In genomic region chr13:73505686-73506467, GRCm38 (mm10) we compare ENCODE assay signal across 9 mouse cellular contexts. TPM values are rescaled to one million over a fixed set of nuclear protein-coding genes. Genes with fewer than 3 reads are reported as not detected.
DNase-seq lines count a peak whose midpoint lies in the region; ATAC-seq and TF ChIP-seq lines count a peak whose summit lies in the region.
"Had no signal": no experiment of that assay in that cellular context is flagged by ENCODE, and none has a peak within 500 bp of the region (broad histone marks: within the 10 kb centered on the region; RNA-seq: fewer than 3 reads in every experiment).

No protein-coding gene starts in this region.

- no peaks in the 10 kb centered on the region for H3K4me1 ChIP-seq in bone marrow, adult 2 months (ENCODE audit: control insufficient read depth, insufficient read depth, low read length)
- peaks cover 4% of the 10 kb centered on the region for H3K4me1 ChIP-seq in heart, embryonic 11.5 days (ENCODE audit: control insufficient read depth, insufficient read depth, low read length)
- H3K4me1 ChIP-seq in kidney, embryonic 16.5 days (ENCODE audit: insufficient read depth, low read length), result no peaks in the 10 kb centered on the region
- H3K4me1 ChIP-seq in liver, embryonic 11.5 days (replicated peaks; ENCODE audit: control insufficient read depth, insufficient read depth, low read length), result peaks cover 6% of the 10 kb centered on the region
- no peaks in the 10 kb centered on the region for H3K4me1 ChIP-seq in neural tube, embryonic 12.5 days
- H3K4me1 ChIP-seq: embryonic facial prominence, embryonic 12.5 days had no signal

- H3K9ac ChIP-seq in heart, embryonic 11.5 days (ENCODE audit: low read depth, low read length), result no peak overlapping the region
- no peak overlapping the region for H3K9ac ChIP-seq in kidney, embryonic 16.5 days (replicated peaks; ENCODE audit: low read length)
- H3K9ac ChIP-seq in liver, embryonic 11.5 days (ENCODE audit: low read depth, low read length), result no peak overlapping the region
- no peak overlapping the region for H3K9ac ChIP-seq in neural tube, embryonic 12.5 days
- H3K9ac ChIP-seq: embryonic facial prominence, embryonic 12.5 days had no signal

- H3K27me3 ChIP-seq in heart, embryonic 11.5 days (ENCODE audit: control insufficient read depth, insufficient read depth, low read length), result no peaks in the 10 kb centered on the region
- H3K27me3 ChIP-seq in kidney, embryonic 16.5 days (ENCODE audit: insufficient read depth, low read length), result no peaks in the 10 kb centered on the region
- H3K27me3 ChIP-seq in liver, embryonic 11.5 days (replicated peaks; ENCODE audit: control insufficient read depth, insufficient read depth, low read length), result no peaks in the 10 kb centered on the region
- H3K27me3 ChIP-seq in neural tube, embryonic 12.5 days (replicated peaks), result no peaks in the 10 kb centered on the region
- H3K27me3 ChIP-seq: embryonic facial prominence, embryonic 12.5 days had no signal

- no peak for TF ChIP-seq POLR2A in bone marrow, adult 2 months (IDR thresholded peaks at IDR 0.05; ENCODE audit: borderline replicate concordance, control insufficient read depth, low read depth, low read length)

- no peak overlapping the region for H3K4me3 ChIP-seq in bone marrow, adult 2 months (replicated peaks; ENCODE audit: control insufficient read depth, low read depth, low read length)
- no peak overlapping the region for H3K4me3 ChIP-seq in heart, embryonic 11.5 days (ENCODE audit: low read depth, low read length)
- H3K4me3 ChIP-seq in kidney, embryonic 16.5 days (ENCODE audit: low read length), result no peak overlapping the region
- no peak overlapping the region for H3K4me3 ChIP-seq in liver, embryonic 11.5 days (ENCODE audit: low read depth, low read length)
- H3K4me3 ChIP-seq in neural tube, embryonic 12.5 days, result no peak overlapping the region
- H3K4me3 ChIP-seq: embryonic facial prominence, embryonic 12.5 days had no signal

- H3K36me3 ChIP-seq in heart, embryonic 11.5 days (ENCODE audit: control insufficient read depth, insufficient read depth, low read length), result peaks cover 10% of the 10 kb centered on the region
- peaks cover 29% of the 10 kb centered on the region for H3K36me3 ChIP-seq in kidney, embryonic 16.5 days (ENCODE audit: insufficient read depth, low read length)
- H3K36me3 ChIP-seq in liver, embryonic 11.5 days (ENCODE audit: control insufficient read depth, insufficient read depth, low read length), result peaks cover 38% of the 10 kb centered on the region
- peaks cover 38% of the 10 kb centered on the region for H3K36me3 ChIP-seq in neural tube, embryonic 12.5 days

- ATAC-seq in erythroblast, adult 5-6 weeks (replicated peaks; ENCODE audit: low FRiP score, poor library complexity, severe bottlenecking), result peak; percentile 61; the same call in 1 of the 2 replicates
- ATAC-seq in heart, embryonic 11.5 days (replicated peaks; ENCODE audit: insufficient number of reproducible peaks, low FRiP score, low TSS enrichment), result peak; percentile 47; the same call in 1 of the 2 replicates
- ATAC-seq in kidney, embryonic 16.5 days (ENCODE audit: low FRiP score, low TSS enrichment), result peak; percentile 75
- ATAC-seq in liver, embryonic 11.5 days (replicated peaks; ENCODE audit: low FRiP score), result peak; percentile 64
- peak; percentile 74 for ATAC-seq in neural tube, embryonic 12.5 days (ENCODE audit: low FRiP score, low read depth)

- 74% methylated on average over 7 of the region's 7 CpGs for WGBS in bone marrow, adult 2 months
- 66% methylated on average over 7 of the region's 7 CpGs for WGBS in heart, embryonic 11.5 days (ENCODE audit: insufficient replicate concordance)
- 62% methylated on average over 7 of the region's 7 CpGs for WGBS in kidney, embryonic 16.5 days
- 70% methylated on average over 7 of the region's 7 CpGs for whole genome bisulfite sequencing in liver, embryonic 11.5 days
- 66% methylated on average over 7 of the region's 7 CpGs for WGBS in neural tube, embryonic 12.5 days

- no peaks in the 10 kb centered on the region for H3K9me3 ChIP-seq in heart, embryonic 11.5 days (replicated peaks; ENCODE audit: control insufficient read depth, low read length)
- H3K9me3 ChIP-seq in kidney, embryonic 16.5 days (ENCODE audit: low read length), result no peaks in the 10 kb centered on the region
- no peaks in the 10 kb centered on the region for H3K9me3 ChIP-seq in liver, embryonic 11.5 days (ENCODE audit: control insufficient read depth, low read length)
- H3K9me3 ChIP-seq in neural tube, embryonic 12.5 days, result no peaks in the 10 kb centered on the region
- H3K9me3 ChIP-seq: embryonic facial prominence, embryonic 12.5 days had no signal

- H3K4me2 ChIP-seq in heart, embryonic 11.5 days, result no peak overlapping the region
- no peak overlapping the region for H3K4me2 ChIP-seq in kidney, embryonic 16.5 days (replicated peaks; ENCODE audit: low read depth, low read length)
- no peak overlapping the region for H3K4me2 ChIP-seq in liver, embryonic 11.5 days
- no peak overlapping the region for H3K4me2 ChIP-seq in neural tube, embryonic 12.5 days (replicated peaks)
- H3K4me2 ChIP-seq: embryonic facial prominence, embryonic 12.5 days had no signal

- TF ChIP-seq CTCF in bone marrow, adult 2 months (IDR thresholded peaks at IDR 0.05; ENCODE audit: control insufficient read depth, insufficient read depth, low read length), result peak; percentile 91

- H3K27ac ChIP-seq in bone marrow, adult 2 months (ENCODE audit: control insufficient read depth, insufficient read depth, low read depth, low read length, poor library complexity), result no peak overlapping the region
- no peak overlapping the region for H3K27ac ChIP-seq in heart, embryonic 11.5 days (ENCODE audit: low read depth, low read length)
- H3K27ac ChIP-seq in kidney, embryonic 16.5 days (ENCODE audit: low read length), result no peak overlapping the region
- H3K27ac ChIP-seq in liver, embryonic 11.5 days (ENCODE audit: low read depth, low read length), result no peak overlapping the region
- H3K27ac ChIP-seq in neural tube, embryonic 12.5 days, result no peak overlapping the region
- H3K27ac ChIP-seq: embryonic facial prominence, embryonic 12.5 days had no signal

- DNase-seq in CD4-positive helper T cell, adult 2 months (ENCODE audit: low read depth, low spot score), result peak; percentile 76
- DNase-seq in liver, embryonic 11.5 days (ENCODE audit: low spot score), result peak; percentile 65
- peak; percentile 52 for DNase-seq in telencephalon, adult 2 months (ENCODE audit: low read depth, low spot score)

RNA-seq across cellular contexts. Expression of gene Slc6a3, which starts 30.7 kb away (rescaled TPM):
- polyA plus RNA-seq in bone marrow, adult 2 months (2011; ENCODE audit: insufficient read depth, insufficient read length, low replicate concordance, missing spikeins), result 1.2 and 2.9 TPM in 2 replicates
- not detected in 2 replicates for total RNA-seq in erythroblast, adult 5-6 weeks (2015; ENCODE audit: low replicate concordance)
- 0.17 and 0.28 TPM in 2 replicates for total RNA-seq in erythroblast, adult 5-6 weeks (2017; ENCODE audit: low replicate concordance)
- 0.28 TPM in 1 of 2 replicates, not detected in the other for polyA plus RNA-seq in heart, embryonic 11.5 days (2014; fragmentation: Nextera tagmentation; extraction: Ambion mirVana)
- polyA plus RNA-seq in kidney, embryonic 16.5 days (2015; fragmentation: Nextera tagmentation; extraction: Ambion mirVana), result 0.08 and 0.14 TPM in 2 replicates
- polyA plus RNA-seq in liver, embryonic 11.5 days (2014; fragmentation: Nextera tagmentation; extraction: Ambion mirVana), result 0.70 and 1.2 TPM in 2 replicates
- polyA plus RNA-seq in neural tube, embryonic 12.5 days (2016; fragmentation: Nextera tagmentation; extraction: Ambion mirVana), result 0.06 and 0.17 TPM in 2 replicates

RNA-seq across cellular contexts. Expression of gene Lpcat1, which starts 38.9 kb away (rescaled TPM):
- 92.1 and 108 TPM in 2 replicates for polyA plus RNA-seq in bone marrow, adult 2 months (2011; ENCODE audit: insufficient read depth, insufficient read length, low replicate concordance, missing spikeins)
- 72.5 and 89.3 TPM in 2 replicates for total RNA-seq in erythroblast, adult 5-6 weeks (2015; ENCODE audit: low replicate concordance)
- 176 and 246 TPM in 2 replicates for total RNA-seq in erythroblast, adult 5-6 weeks (2017; ENCODE audit: low replicate concordance)
- 26.0 and 26.6 TPM in 2 replicates for polyA plus RNA-seq in heart, embryonic 11.5 days (2014; fragmentation: Nextera tagmentation; extraction: Ambion mirVana)
- 31.1 and 35.1 TPM in 2 replicates for polyA plus RNA-seq in kidney, embryonic 16.5 days (2015; fragmentation: Nextera tagmentation; extraction: Ambion mirVana)
- 81.9 and 84.0 TPM in 2 replicates for polyA plus RNA-seq in liver, embryonic 11.5 days (2014; fragmentation: Nextera tagmentation; extraction: Ambion mirVana)
- polyA plus RNA-seq in neural tube, embryonic 12.5 days (2016; fragmentation: Nextera tagmentation; extraction: Ambion mirVana), result 59.0 and 60.4 TPM in 2 replicates
